Mouse (Mus musculus): Measurements from ENCODE around the gene 9230102O04Rik. TPM values are rescaled to one million over a fixed set of nuclear protein-coding genes. Genes with fewer than 3 reads are reported as not detected.

The 9230102O04Rik gene
- not detected for total RNA-seq (2022)

DNA sequence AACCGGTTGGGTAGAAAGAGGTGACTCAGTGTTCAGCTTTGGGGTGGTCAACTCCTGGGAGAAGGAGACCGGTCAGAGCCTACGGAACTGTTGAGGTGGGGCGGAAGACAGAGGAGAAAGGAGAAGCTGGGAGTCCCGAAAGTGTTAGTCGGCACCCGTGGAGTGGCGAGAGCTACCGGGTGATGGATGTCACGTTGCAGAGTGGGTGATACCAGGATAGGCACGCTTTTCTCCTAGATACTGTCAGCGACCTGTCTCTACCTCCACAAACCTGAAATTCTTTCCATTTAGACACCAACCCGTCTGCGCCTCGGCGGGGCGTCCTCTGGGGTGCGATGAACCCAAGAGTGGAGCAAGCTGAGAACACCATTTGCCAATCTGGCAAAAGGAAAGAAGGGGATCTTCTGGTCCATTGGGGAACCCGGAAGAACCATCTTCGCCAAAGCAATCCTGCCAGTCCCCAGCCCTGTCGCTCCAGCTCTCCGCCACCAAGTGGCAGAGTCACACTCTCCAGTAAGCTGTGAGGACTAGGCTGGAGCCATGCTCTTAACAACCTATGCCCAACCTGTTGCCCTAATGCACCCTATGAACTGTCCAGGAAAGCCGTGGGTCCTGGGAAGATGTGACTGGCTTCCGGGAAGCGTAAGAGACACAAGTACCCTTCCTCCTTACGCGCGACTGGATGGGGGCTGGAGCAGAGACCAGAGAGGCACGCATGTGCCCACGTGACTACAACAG is at the start of gene 9230102O04Rik:
TSS of gene 9230102O04Rik (minus strand) at position 628 of the 738 bp plus-strand sequence.
- no peak for DNase-seq

DNA sequence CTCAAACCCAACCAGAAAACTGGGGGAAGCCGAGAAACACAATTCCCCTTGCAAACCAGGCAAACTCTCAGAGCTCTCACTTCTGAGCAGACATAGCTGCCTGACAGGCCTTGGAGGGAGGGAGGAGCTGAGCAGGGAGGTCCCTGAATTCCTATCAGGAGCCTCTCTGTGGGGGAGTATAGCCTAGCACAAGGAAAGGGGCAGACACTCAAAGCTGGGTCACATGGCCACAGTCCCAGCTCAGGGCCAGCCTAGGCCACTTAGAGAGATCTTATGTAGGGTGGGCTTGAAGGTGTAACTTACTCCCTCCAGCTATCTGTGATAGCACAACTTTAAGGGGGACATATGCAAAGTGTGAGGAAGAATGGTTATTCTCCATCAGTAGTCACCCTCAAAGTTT is 46.6 kb upstream of the 9230102O04Rik start:
- DNase-seq: no peak

DNA sequence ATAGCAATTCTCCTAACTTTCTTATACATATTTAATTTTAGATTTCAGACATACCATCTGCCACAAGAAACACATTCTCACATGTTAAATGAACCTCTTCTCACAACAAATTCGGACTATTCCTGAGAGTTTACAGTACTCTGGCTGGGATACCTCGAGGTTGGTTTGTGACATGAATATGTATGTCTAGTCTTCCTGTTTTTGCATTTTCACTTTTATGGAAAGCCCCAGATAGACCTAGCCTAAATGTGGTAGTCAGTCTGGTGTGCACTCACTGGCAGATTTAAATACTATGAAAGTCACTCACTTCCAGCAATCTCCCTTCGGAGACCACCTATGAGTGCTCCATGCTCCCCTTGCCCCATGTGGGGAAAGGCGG is 37.6 kb upstream of the 9230102O04Rik start:
- no peak for DNase-seq

DNA sequence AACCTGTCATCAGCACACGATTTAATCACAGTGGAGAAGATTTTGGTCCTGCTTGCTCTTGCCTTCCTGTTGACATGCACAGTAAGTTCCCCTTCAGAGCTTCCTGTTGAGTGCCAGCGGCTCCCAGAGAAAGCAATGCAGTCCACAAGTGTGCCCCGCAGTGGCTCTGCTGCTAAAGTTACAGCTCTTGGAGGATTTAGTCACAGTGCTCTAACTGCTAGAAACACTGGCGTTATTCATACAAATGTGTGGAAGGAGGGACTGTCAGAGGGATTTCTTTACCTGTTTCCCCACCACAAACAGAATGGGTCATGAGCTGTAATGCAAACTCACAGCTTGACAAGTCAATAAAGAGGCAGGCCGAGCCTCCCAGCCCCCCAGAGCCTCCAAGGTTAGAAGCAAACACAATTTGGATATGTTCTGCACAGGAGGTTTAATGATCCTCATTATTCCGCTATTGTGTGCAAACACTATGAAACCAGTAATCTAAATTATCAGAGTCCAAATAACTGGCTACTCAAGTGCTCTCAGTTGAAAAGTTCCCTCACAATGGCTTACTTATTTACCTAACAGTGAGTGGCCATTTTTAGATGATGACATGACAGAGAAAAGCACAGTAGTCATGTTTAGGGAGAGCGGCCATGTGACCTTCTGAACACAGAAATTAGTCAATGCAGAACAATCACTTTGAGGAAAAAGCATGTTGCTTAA is 37.0 kb upstream of the 9230102O04Rik start:
- no peak for DNase-seq

DNA sequence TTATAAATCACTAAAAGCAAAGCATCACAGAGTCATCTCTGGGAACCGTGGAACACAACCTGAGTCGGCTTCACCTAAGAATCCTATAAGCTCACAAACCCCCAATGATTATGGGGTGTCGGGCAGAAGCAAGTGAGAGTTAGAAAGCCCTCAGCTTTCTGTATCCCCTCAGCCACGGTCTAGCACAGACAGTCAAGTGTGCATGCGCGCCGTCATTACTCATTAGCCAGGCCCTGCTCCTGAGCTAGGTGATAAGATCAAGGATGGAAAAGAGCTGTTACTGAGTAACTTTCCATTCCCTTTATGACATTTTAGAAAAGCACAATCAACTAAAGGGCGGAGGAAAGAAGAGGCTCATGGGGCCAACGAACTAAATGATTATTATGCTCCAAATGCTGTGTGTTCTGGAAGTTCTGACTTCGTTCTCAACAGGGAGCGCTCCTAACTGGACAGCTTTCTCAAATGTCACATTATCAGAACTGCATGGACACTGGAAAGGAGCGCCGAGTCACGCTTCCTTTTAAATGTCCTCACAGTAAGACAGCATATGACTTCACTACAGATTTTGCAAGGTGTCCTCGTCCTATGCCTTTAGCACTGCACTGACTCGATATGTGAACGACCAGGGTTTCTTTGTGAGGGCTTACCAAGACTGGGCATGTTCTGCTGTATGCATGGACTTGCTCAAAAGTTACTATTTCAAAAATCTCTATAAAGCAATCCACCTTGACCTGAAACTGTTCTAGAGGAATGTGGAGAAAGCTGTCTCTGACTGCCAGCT is 29.5 kb upstream of the 9230102O04Rik start:
- DNase-seq: no peak

DNA sequence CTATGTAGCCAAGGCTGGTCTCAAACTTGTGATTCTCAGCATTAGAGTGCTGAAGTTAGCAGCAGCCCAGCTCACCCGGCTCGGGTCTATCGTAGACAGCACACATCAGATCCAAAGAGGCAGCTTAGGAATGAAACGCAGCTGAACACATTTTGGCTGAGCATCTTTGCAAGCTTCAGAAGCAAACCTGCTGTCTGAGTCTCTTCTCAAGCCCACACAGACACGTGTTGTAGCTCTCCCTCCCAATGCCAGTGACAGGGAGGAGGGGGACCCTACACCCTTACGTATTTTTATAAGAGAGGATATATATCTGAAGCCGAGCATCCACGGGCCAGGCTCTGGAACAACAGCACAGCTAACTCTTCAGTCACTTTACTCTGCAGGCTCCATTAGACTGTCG is 28.3 kb upstream of the 9230102O04Rik start:
- no peak for DNase-seq

DNA sequence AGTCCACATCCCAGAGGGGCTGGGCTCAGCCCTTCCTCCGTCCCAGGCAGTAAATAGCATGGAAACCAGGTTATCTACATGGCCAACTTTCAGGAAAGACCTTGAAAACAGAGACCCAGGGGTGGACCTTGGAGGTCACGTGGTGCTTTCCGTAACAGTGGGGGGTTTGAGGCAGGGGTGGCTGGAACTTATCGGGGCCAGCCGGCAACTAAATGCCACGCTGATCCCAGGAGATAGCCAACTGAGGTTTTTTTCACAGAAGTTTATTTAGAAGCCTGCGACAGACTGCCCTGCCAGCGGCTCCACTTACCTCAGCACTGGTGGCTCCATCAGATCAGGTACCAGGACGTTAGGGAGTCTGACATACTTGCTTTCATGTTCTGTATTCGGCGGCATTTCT is 16.7 kb upstream of the 9230102O04Rik start:
- no peak for DNase-seq

DNA sequence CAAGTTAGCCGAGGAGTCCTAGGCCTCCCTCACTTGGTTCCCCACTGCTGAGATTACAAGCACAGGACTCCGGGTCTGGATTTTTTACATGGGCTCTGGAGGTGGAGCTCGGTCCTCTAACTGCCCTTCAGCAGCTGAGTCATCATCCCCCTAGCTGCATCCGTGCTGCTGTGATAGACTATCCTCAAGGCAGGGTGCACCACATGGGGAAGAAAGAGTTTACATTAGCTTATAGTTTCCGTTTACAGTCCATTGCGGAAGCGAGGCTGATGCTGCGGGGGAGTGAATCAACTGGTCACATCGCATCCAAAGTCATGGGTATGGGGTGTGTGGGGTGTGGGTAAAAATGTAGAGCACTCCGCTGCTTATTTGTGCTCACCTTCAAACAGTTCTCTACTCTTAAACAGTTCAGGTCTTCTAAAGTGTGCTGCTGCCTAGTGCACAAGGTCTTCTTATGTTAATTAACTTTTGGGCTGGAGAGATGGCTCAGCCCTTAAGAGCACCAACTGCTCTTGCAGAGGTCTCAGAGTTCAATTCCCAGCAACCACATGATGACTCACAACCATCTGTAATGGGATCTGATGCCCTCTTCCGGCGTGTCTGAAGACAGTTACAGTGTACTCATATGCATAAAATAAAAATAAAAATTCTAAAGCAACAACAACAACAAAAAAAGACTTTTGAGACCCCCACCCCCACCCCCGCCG is 14.7 kb upstream of the 9230102O04Rik start:
- no peak for DNase-seq

DNA sequence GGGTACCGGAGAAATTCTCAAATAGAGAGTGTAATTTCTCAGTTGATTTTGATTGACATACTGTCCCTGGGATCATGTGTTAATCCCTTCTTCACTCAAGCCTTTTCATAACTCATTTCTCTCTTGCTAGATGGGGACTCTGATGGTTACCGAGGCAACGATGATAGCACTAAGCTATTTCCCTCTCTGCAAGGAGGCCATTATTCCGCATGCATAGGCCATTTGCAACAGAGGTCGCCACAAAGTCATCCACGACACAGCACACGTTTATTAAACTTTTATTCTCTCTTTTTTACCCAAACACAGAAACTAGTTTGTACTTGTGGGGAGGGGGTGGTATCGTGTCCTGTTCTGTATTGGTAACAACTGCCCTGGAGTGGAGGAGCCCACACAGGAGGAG is 8.5 kb upstream of the 9230102O04Rik start:
- no peak for DNase-seq

DNA sequence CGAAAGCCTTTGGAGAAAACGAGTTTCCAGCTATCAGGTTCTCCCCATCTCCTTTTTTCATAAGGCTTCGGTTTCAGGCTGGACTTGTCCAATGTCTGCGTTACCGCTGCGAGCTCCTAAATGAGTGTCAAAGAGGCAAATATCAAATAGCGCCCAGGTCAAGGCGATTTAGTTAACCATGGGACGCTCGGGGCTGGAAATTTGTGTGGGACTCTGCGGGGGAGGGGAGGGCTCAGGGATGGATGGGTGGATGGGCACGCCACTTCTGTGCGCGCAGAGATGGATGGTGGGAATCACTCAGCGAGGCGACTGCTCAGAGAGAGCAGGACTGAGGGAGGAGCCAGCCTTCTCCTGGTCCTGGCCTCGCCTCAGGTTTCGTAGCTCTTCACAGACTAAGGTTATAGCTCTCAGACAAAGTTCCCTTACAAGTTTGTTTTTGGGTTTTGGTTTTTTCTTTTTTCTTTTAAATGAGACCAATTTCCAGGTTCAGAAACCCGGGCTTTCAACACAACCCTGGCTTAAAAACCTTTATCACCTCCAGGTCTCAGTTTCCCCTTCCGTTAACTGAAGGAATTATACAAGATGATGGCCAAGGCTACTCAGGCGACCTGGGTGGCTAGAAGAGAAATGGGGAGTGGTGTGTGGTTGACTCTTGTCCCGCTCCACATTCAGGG is 6.9 kb upstream of the 9230102O04Rik start:
- no peak for DNase-seq

DNA sequence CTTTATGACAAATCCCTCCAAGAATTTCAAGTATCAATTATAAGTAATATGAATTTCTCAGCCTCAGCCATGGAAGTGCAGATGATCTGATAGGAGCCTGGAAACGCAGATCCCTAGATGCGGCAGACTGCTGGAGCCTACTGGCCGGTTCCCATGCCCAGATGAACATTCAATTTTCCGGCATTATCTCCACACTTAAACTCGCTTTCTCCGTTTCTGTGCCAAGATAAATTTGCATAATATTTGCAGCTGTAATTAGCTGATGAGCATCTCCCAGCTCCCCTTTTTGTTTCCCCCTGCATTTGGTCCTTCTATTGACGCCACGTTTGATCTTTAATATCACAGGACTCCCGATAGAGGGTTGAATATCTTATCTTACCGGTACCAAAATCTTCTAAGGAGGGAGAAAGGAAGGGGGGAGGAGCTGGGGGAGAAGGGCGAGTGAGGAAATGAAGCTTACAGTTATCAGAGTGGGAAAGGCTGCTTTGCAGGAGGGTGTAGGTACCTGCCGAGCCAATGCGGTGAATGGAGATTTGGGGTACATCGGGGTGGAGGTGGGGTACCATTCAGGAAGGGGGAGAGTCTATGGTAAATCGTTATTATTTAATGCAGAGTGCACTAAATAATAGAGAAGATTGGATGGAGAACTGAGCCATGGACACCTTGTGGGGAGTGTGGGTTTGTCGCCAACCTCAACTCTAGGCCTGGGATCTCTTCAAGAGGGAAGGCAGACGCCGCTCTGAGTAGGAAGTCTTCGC is 5.7 kb upstream of the 9230102O04Rik start:
- DNase-seq: no peak

DNA sequence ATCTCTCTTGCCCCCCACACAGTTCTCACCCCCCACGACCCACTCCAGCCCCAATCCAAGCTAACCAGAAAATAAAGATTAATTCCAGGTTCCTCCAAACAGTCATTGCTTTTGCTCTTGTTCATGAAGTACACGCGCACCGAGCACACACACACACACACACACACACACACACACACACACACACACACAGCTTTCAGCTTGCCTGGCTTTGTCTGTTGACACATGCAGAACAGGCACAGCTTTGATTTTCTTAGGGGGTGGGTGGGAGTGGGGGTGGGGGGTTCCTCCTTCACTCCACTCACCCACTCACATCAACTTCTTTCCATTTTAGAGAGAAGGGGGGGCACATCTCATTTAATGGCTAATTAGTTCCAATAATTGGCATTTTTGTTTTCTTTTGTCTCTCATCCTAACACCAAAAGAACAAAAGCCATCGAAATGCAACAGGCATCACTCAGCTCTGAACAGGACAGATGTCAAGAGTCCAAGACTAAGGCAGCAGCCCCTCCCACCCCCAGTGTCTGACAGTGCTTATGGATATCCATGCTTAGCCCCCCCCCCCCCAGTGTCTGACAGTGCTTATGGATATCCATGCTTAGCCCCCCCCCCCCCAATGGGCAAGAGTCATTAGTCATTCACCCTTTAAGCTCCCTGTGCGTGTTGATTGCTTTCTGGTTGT is 4.1 kb upstream of the 9230102O04Rik start:
- DNase-seq: no peak

DNA sequence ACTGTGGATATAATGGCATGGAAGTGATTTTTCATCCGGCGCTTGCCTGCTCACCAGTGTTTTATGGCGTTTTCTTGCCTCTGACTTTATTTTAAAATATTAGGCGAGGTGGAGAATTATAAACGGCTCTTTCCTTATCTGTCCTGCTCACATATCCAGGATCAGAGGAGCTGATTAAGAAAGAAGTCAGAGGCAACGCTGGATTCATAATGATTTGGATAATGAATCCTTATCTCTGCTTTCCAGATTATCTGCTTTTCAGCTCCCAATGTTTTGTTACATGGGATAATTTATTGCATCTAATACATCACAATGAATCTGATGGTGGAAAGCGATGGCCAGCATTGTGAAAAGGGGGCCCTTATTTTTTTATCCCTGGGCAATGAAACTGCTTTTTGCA is 3.2 kb upstream of the 9230102O04Rik start:
- DNase-seq: no peak

DNA sequence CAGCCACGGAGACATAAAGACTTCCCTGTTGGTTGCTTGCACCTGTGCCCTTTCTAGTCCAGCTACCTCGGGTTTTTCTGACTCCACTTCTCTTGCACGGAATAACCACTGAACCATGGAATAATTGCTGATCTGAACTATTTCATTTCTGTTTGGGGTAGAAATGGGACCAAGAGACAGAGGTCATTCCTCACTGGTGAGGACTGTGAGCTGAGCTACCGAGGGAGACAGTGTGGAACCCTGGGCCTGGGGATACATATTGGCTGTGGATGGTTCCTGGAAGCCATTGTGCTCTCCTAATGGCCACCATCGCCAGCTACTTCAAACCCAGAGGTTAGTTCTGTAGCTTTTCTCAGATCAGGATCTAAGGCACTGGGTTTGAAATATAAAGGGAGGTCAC is 1.6 kb upstream of the 9230102O04Rik start:
- DNase-seq: no peak

DNA sequence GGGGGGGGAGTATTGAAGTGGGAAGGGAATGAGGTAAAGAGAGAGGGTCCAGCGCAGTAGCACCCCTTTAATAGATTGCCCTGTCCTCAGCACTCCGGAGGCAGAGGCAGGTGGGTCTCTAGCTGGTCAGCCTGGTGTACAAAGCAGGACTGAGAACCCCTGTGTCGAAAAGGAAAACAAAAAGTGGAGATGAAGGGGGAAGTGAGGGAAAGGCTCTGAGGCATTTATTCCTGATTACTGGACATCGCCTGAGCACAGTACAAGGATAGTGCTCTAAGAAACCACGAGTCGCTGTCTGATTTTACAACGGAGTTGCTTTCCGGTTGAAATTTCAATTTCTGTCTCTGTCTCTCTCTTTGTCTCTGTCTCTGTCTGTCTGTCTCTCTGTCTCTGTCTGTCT is 911 bp upstream of the 9230102O04Rik start:
- DNase-seq: no peak

DNA sequence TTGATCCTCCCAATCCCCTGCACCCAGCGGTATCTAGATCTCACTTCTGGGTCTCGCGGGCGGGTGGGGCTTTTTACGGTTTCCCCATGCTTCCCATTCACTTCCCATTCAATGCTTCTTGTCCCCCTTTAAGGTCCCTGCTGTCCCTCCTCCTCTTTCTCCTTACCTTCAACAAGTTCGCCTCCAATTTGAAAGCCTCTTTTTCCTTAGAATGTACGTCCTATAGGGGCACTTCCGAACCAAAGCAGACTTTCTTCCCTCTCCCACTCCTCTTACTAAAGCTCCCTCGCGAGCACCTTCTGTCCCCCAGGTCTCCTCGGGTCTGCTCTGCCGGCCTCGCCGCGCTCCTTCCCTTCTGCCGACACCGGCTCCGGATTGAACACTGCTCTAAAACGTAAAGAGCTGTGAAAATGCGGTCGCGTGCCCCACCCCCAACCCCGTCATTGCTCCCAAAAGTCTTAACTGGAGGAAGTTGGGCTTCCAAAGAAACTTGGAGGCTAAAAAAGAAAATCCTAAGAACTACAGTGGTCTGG is 377 bp upstream of the 9230102O04Rik start, which contains the start of gene Gata3:
TSS of gene Gata3 (minus strand) at position 384 of the 533 bp plus-strand sequence.
- no peak for DNase-seq

DNA sequence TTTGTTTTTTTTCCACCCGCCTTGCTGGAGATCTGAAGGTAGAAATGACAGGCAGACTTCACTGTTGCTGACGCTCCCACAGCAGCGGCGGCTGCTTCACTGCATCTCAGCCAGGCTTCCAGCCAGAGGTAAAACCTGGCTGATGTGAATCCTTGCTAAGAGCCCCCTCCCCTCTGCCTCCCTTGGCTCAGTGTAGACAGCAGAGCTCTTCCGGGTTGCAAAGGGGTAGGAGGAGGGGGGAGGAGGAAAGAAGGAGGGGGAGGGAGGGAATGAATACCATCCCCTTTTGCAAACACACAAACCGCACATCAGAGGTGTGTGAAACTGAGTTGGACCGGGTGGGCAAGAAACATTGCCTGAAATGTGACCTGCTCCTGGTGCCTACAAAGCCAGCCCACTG is 1.7 kb downstream of the 9230102O04Rik start:
- no peak for DNase-seq

DNA sequence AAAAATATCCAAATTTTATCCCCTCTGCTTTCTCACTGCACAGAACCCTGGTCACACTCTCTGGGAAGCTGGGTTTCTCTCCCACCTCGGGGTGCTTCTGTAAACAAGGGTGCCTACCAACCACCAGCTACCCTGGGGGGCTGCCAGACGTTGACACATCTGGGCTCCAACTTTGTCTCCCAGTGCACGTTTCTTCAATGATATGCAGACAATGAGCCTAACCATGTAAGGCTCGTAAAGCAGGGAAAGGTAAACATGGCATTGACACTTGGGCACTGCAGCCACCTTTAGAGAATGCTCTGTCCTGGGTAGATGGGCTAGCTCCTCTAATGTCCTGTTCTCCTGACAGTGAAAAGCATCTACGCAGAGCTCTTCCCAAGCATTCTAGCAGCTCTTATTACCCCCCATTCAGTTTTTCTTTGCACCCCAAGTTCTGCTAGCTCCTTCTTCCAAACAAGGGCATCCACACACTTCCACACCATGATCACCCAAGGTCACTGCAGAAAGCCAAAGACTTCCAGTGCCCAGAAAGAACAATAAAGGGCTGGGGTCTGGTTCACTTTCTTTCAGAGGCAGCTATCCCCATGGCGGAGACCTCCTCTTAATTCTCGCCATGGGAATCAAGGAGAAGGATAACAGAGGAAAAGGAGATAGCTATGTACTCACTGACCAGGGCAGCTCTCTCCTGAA is 2.3 kb downstream of the 9230102O04Rik start:
- no peak for DNase-seq

DNA sequence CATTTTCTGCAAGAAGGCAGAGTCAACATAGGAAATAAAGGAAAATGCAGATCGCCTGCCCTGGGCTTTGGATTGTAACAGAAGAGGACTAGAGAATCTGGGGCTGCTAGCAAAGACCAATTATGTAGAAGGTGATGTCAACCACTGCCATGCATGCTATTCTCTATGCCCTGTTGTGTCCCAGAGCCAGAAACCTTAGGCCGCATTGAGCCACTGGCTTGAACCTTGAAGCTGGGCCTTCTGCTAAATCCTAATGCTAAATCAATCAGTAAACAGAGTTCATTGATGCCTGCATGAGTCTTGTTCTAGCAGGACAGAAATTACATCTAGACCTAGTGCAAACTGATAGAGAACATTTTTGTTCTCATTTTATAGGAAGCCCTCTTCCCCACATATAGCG is 3.3 kb downstream of the 9230102O04Rik start:
- no peak for DNase-seq

Data from adrenal gland, adult 8-10 months (tissue).